Mouse (Mus musculus) hematopoietic stem cell, adult 5-6 weeks (primary cell): Measurements from ENCODE around the gene Trim9. TPM values are rescaled to one million over a fixed set of nuclear protein-coding genes. Genes with fewer than 3 reads are reported as not detected.

Source experiments
- ATAC-seq, 2 experiments: fragments of 125-278 bp in 1 of 2; replicated peaks in 1 of 2; 2 replicates each; pipeline ENCODE4 v1.8.0; 2016 to 2017; ENCODE audit warnings: inconsistent platforms in 2 of 2, mild to moderate bottlenecking in 2 of 2, moderate number of reproducible peaks in 2 of 2, low read depth in 1 of 2, moderate TSS enrichment in 1 of 2; ENCODE audit not compliant: low FRiP score in 2 of 2, poor library complexity in 2 of 2, severe bottlenecking in 2 of 2, insufficient read depth in 1 of 2, low TSS enrichment in 1 of 2
- total RNA-seq: library from RNA; stranded (forward); fragments of 172-1452, 232-1000 nt; gene quantifications from 2 replicates; pipeline ENCODE4 v1.2.3, GENCODE M21; 2017

Gene Trim9
- 0.50 TPM in 1 of 2 replicates, not detected in the other for total RNA-seq

DNA sequence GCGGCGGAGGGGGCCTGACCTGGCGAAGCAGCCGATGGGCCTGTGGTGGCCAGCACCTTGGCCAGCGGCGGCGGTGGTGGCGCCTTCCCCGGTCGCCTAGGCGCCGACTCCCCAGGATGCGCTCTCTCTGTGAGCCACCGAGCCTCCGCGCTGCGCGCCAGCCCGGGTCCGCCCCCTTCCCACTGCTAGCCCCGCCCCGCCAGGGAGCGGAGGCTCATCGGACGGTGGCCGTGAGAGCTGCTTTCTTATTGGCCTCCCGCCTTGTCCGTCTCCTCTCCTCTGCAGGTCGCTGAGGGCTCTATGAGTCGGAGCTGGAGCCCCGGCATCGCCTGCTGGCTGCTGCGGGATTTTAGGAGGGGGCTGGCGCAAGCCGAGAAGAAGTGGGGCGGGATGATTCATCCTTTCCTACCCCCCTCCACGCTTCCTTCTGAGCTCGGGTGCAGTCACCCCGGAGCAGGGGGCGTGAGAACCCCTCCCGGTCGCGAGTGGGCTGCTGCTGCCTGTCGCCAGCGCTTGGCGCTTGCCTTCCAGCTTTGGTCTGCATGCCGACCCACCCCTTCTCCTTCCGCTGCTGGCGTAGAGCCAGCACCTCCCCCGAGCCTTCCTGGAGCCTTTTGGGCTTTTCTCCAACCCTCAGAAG is at the start of gene Trim9:
Trim9 (minus strand) TSS at position 413 of the 640 bp plus-strand sequence.
- peak; percentile 92 to 98 for ATAC-seq

DNA sequence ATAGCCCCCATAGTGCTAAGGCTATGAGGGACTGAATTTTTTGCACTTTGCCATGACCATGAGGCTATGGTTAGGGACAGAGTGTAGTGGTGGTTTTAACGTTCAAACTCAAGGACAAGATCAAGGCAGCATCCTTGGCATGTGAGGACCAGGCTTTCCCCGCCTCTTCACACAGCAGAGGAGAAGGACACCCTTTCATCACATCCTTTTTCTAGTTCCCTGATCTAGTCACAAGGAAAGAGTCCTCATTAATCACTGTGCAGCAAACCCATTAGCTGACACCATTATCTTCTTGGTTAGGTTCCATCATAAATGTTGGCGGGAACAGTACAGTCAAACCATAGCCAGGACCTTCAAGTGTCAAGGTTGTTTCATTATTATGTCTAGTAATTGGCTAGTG is 47.6 kb upstream of the Trim9 start:
- no peak for ATAC-seq

DNA sequence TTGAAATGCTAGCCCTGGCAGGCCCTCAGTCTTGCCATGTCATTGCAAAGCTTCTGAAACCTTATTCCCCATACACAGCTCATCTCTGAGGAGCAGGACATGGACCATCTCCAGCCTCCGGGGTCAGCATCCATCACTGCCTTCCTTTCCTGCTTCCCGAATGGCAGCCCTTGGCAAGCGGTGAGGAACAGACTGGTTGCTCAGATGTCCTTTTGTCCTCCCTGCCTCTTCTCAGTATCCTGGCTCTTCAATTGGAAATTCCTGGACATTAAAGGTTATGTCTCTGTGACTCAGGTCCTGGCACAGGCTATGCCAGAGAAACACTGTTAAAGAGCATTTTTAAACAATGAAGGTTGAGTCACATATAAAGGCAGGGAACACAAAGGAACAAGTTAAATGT is 43.8 kb upstream of the Trim9 start:
- no peak for ATAC-seq

DNA sequence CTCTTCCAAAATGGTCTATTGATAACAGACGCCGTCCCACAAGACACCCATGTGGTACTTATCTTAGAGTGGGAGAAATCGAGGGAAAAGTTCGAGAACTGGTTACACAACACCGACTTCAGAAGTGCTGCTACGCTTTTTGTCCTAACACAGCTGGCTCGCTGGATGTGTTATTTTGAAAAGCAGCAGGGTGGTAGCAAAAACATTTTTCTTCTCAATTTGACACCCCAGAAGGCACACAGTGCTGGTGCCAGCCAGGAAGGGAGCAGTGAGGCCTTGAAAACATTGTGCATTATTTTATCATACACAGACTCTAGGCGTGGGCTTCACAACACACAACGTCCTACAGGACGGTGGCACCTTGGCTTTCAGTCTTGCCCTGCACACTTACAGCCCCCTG is 27.6 kb upstream of the Trim9 start:
- no peak for ATAC-seq

- ATAC-seq = no peak
Observed at GRCm38 (mm10) chr12:70372874-70373273, 25.5 kb upstream of the Trim9 start.

DNA sequence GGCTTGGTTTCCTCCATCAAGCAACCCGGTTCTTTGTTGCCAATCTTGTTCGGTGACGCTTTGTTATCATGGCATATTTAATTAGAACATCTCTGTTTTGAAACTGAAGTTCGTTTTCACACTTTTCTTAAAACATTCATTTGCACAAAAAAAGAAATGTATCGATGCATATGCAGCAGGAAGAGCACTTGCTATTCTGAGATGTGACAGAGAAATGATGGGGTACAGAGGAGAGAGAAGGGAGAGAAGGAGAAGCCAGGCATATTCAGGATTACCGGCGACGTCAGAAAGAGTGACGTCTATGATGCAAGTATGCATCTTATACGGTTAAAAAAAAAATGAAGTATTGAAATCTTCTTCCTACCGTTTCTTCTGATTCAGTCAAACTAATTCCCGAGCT is 21.9 kb upstream of the Trim9 start:
- ATAC-seq = no peak

DNA sequence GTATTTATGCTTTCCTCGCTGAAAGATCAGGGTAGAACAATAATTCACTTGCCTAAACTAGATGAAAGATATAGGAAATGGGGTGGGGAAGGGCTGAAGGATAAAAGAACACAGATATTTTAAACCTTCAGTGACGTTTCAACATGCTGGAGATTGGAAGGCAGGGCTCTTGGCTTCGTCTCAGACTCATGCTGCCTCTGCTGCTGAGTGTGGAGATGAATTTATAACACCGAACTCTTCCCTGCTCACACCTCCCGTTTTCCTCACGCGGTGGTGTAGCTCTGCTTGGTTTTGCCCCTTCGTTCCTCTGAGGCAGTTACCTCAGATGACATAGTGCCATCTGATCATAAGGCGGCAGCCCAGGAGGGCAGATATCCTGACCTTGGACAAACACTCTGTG is 21.4 kb upstream of the Trim9 start:
- no peak for ATAC-seq

GRCm38 (mm10) chr12:70367326-70368248 is 20.2 kb upstream of the Trim9 start:
- no peak for ATAC-seq

DNA sequence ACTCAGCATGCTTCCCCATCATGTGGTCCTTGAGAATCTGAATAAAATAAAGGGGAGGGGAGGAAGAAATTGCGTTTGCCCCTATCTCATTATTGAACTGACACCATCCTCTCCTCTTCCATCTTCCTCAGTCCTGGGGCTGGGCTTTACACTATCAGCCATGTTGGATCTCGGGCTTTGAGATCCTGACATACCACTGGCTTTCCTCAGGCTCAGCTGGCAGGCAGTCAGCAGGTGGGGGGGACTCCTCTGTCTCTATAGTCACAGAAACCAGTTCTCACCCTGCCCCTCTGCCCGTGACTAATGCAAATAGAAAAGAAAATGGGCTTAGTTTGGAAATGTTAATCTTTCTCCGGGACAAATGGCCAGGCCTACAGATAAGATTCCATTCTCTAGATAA is 15.6 kb upstream of the Trim9 start:
- ATAC-seq = no peak

- ATAC-seq = peak; percentile 53 to 66; a peak in 2 of 4 replicates
Observed at GRCm38 (mm10) chr12:70360276-70360675, 12.9 kb upstream of the Trim9 start.

DNA sequence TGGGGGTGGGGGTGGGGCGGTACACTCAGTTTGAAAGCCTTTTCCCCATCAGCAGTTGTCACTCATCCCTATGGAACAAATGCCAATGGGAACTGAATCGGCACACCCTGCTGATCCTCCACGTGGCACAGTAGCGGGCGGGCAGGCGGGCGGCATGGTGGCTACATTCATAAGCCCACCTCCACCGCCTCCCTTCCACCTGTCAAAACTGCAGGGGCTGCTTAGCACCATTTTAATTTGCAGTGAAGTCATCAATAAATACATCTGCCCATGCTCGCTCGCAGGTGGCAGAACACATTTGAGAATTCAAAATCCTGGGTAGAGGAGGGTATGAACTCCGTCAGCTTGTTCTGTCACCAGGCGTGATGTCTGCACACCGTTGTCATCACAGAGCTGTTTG is 12.0 kb upstream of the Trim9 start:
- ATAC-seq = no peak

GRCm38 (mm10) chr12:70354926-70355325 is 7.5 kb upstream of the Trim9 start:
- ATAC-seq = no peak

- no peak for ATAC-seq
Observed at GRCm38 (mm10) chr12:70350490-70350889, 3.1 kb upstream of the Trim9 start.

DNA sequence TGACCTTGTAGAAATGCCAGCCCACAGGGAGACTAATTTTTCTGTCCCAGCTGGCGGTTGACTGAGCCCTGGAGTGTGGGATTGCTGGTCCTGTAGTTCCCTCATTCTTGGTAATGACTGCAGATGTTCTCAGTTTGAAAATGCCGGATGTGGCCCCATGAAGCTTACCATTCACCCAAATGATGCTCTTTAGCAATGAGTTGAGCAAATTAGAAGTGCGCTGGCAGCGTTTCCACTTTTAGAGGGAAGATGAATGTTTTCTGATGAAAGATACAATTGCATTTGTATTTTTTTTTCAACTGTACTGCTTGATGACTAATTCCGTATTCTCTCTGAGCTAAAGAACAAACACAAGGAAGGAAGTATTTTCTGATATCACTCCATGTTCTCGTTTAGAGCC is 2.4 kb upstream of the Trim9 start:
- no peak for ATAC-seq

GRCm38 (mm10) chr12:70348026-70348425 is 612 bp upstream of the Trim9 start:
- no peak for ATAC-seq

GRCm38 (mm10) chr12:70346139-70347026 is 1.0 kb downstream of the Trim9 start:
- peak; percentile 32 to 56; a peak in 3 of 4 replicates for ATAC-seq

GRCm38 (mm10) chr12:70345531-70346138 is 1.8 kb downstream of the Trim9 start:
- ATAC-seq = no peak
